Mouse (Mus musculus) retina, adult 2 months (tissue): ENCODE results near the gene Med31.

ENCODE experiments used
- DNase-seq: peaks from one replicate; pipeline ENCODE4 v3.0.0-alpha.2; 2012; ENCODE audit warnings: low read depth, low spot score

Med31 gene

DNA sequence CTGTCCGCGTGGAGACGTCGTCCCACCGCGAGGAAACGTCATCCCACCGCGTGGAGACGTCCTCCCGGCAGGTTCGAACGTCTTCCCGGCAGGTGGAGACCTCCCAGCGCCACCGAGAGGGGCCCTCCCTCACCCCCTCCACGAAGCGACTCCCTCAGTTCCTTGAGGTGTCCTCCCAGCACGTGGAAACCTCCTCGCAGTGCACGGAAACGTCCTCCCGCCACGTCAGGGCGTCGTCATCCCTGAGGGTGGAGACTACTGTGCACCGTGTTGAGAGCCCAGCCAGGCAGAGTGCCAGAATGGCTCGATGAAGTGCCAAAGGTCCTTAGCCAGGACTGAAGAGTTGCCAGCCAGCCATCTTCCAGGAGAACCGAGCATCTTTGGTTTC lies at the start of gene Med31:
Gene Med31 (minus strand): TSS at position 183 of the 388 bp plus-strand sequence.
- peak; percentile 30 for DNase-seq

DNA sequence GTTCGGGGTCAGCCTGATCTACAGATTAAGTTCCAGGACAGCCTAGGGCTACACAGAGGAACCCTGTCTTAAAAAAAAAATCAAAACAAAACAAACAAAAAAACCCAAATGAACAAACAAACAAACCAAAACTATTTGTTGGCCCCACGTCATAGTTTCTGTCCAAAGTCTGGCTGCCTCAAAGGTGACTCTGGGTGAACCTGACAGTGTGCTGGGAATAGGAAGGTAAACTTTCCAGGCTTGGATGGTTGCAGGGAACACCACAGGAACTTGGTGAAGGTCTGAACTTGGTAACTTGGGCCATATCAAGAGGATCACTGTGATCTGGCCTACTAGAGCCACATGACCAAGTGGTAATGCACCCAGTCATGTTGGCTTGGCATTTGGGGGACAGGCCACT lies 41.0 kb upstream of the Med31 start:
- DNase-seq = no peak

- no peak for DNase-seq
Measured at GRCm38 (mm10) chr11:72255629-72256028, 40.2 kb upstream of the Med31 start.

- no peak for DNase-seq
Measured at GRCm38 (mm10) chr11:72245196-72245753, 29.9 kb upstream of the Med31 start.

DNA sequence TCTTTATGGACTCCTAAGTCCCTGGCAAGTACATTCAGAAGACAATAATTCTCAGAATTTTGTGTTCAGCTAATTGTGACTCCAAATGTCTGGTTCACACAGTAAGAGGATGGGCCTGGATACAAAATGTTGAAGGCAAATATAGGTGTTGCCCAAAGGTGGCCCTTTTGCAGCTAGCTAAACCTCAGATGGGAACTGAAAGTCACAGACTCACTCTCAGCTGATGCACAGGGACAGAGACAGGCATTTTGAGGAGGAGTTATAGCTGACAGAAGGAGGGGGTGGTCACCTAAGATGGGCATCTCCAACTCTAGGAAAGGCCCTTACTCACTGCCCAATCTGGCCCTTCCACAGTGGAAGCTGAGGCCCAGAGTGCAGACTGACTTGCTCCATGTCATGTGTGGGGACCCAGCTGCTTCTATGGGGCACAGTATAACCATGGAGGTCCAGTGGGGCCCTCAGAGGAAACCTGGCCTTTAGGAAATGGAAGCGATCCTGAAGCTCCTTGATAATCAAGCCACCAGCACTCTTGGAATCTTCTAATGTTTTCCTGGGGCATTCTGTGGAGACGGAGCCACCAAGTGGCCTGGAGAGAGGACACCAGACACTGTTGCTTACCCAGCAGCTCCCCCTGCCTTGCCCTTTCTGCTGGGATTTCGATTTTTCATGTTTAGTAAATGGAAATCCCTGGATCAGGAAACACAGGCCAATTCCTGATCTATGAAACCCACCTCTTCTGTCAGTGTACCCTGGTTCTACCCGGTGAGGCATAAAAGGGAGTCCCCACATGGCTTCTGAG lies 24.9 kb upstream of the Med31 start:
- no peak for DNase-seq

- no peak for DNase-seq
Measured at GRCm38 (mm10) chr11:72234013-72234412, 18.6 kb upstream of the Med31 start.

DNA sequence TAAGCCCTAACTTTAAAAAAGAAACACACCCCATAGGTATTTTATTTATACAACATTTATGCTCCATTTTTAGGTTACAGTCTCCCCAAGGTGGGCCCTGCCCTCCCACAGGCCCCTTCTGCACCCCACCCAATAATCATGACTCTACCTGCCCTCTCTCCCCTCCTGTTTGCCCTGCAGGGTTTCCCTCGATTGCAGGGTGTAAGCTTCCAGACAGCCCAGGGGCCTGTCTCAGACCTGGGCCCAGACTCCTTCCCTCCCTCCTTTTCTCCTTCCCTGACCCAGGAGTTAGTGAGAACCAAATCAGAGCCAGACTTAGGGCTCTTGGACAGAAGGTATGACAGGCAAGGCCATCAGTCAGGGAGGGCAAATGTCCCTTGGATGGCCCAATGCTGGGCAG lies 17.6 kb upstream of the Med31 start:
- no peak for DNase-seq

DNA sequence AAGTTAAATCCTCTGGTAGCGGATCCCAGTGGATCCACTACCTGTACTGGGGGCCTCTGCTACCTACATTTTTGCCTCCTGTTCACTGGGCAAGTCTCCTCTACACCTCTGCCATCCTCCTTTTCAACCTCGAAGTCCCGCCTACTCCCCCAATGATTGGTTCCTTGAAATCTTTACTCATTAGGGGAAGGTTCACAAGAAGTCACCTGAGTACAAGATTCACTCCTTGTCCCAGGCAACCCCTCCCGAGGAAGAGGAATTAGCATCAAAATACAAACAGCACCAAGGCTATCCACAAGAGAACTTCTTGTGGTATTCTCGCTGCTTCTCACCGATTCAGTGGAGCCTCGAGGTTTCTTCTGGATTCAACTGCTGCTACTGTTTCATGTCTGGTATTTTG lies 16.7 kb upstream of the Med31 start:
- DNase-seq = no peak

DNA sequence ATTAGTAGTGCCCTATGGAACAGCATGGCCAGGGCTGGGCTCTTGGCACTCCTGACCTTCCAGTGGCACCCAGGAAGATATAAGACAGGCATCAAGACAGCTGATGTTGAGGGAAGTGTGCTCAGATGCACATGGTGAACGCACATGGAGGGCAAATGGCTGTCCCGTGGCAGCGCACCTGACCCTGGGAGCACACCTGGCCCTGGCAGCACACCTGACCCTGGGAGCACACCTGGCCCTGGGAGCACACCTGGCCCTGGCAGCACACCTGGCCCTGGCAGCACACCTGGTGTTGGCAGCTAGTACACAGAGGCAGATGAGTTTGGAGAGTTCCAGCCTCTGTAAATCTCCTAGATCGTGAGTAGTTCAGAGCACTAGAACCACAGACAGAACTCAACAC lies 13.1 kb upstream of the Med31 start:
- no peak for DNase-seq

GRCm38 (mm10) chr11:72226901-72227300 lies 11.5 kb upstream of the Med31 start:
- DNase-seq = no peak

DNA sequence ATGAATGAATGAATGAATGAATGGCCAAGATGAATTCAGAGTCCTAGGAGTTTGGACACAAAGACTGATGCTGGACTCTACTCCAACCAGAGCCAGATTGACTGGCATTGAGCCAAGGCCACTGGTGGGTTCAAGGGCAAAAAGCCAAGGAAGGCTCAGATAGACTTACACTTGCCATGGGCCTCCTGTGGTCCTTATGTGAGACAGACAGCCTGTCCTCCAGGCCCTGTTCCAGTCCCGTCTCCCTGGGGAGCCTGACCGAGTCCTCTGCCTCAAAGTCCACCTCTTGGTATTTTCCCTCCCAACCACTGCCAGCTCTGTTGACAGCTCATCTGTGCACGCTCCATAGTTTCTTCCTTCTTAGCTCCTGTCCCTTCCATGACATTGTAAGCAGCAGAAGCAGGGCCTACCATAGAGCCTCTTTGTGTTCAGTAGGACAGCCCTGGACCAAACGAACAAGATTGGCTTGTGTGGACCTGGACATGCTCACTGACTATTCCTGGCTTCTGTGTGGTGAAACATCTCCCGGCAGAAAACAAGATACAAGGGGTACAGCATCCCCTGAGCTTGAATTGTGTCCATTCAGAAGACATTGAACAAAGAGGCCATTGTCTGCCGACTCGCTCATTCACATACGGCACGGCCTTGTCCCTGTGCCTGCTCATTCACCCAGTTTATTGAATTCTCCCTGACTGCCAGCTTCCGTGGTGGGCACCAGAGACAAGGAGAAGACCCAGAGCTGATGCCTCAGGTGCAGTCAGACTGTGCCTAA lies 10.8 kb upstream of the Med31 start:
- no peak for DNase-seq

DNA sequence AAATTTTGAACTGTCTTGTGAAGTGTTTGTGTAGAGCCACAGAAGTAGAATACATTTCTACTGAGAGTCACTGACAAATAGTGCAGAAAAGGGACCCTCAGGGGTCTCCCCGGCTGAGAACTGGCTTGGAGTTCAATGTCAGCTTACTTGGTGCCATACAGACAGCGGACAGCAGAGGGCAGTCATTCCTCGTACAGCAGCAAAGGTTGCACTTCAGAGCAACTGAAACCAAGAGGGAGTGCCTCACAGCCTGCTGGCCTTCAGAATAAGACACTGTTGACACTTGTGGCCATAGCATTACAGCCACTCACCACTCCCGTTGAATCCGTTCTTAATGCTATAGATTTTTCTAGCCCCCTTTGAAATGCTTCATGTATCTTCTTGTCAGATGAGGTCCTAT lies 9.5 kb upstream of the Med31 start:
- DNase-seq = peak; percentile 45

DNA sequence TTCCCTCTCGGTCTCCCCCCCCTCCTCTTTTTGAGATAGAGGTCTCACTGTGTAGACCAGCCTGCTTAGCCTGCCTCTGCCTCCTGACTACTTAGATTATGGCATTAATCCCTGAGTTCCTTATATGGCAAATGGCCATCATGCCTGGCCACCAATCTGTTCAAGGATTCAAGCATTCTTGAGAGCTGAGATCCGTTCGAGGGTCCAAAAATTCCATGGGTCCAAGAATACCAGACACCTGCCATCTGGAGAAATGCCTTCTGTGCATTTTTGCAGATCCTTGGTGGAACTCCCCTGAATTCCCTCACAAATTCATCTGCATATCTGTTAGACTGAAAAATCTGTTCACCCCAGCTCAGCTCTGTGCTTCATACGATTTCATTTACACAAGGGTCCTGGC lies 8.0 kb upstream of the Med31 start:
- no peak for DNase-seq

DNA sequence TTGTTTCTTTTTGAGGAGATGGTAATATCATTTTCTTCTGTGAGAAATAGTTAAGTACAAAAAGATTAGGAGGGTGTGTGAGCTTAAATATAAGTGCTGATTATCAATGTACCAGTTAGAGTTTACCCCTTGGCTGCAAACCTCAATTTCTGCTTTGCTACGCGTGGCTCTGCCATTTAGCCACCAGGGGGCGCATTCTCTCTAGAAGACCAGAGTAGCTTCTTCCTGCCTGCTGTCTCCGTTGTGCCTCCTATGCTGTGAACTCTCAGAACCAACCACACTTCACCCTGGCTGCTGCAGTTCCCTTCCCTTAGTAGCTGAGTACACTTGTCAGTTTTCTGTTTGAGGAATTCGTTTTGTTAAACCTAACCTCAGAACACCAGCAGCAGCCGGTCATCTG lies 5.9 kb upstream of the Med31 start:
- peak; percentile 52 for DNase-seq

DNA sequence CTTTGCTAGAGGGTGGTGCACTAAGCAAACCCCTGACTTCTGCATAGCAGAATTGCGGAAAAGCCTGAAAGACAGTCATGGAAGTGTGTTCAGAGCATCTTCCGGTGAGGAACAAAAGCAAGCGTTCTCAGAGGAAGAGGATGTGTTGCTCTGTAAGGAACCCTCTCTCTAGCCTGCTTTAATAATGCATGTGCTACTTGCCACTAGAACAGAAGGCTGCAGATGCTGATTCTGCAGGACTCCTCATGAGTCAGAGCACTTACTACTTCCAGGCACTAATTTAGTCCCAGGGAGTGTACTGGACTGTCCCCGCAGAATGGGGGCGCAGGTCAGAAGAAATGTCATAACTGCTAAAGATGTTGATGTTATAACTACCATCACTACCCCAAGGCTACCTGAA lies 1.7 kb upstream of the Med31 start:
- no peak for DNase-seq

DNA sequence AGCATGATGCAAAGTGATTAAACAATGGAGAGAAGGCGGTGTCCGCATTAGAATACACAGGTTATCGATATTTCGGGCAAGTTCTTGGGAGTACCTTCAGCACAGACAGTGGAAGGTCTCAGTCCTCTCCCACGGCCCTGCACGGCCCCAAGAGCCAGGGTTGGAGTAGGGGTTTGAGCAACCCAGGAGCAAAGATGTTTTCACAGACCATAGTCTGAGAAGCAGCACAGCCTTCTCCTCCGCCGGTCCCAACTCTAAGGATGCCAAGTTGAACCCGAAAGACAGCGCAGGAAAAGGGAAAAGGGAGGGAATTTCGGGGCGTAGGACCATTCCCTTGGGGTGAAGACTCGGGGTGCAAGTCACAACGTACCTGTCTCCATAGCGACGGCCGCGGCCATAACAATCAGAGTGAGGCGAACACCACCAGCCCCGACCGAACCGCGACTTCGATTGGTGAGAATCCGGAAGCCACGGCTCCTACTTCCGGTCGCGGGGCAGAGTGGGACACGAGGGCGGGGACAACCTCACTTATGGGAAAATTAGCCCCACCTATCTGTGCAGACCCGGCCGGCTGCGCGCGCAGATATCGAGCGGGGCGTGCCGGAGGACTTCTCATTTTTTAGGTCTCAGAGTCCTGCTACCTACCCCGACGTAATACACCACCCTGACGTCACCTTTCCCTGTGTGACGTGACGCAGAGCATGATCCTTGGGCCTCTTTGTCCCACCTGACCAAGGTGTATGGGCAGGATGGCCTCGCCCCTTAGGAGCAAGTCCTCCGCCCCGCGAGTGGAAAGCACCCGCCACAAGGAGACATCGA lies 592 bp downstream of the Med31 start:
- peak; percentile 81 for DNase-seq

- no peak for DNase-seq
Measured at GRCm38 (mm10) chr11:72207834-72208377, 7.5 kb downstream of the Med31 start.

DNA sequence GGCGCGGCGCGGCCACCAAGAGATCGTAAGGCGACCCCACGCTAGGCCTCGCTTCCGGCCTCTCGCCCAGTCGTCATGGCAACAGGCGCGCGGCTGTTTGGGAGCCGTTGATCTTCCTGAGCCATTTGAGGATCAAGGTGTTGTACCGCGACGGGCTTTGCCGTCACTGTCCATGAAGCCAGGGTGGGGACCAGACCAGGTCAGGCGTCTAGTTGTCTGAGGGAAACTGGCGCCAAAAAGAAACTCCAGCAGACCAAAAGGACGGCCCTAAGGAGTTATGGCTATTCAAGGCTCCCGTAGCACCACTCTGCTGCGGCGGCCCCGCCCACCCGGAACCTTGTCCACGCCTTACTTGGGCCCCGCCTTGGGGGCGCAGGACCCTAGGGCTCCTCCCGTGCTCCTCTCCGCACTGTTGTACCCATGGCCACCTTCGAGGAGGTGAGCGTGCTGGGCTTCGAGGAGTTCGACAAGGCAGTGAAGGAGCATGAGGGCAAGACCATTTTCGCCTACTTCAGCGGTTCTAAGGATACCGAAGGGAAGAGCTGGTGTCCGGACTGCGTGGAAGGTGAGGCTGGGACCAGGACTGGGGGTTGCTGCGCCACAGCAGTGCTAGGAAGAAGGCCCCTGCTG lies 8.1 kb downstream of the Med31 start, which contains the start of the genes 4933427D14Rik and Txndc17:
Gene 4933427D14Rik (minus strand): TSS at position 256 of the 630 bp plus-strand sequence.
Gene Txndc17 (plus strand): TSS at position 344 of the 630 bp plus-strand sequence.
- peak; percentile 57 for DNase-seq

- no peak for DNase-seq
Measured at GRCm38 (mm10) chr11:72206341-72207203, 8.8 kb downstream of the Med31 start, which contains the start of gene Gm43951. Gene Gm43951, minus strand, starts transcription at chr11:72206840.

DNA sequence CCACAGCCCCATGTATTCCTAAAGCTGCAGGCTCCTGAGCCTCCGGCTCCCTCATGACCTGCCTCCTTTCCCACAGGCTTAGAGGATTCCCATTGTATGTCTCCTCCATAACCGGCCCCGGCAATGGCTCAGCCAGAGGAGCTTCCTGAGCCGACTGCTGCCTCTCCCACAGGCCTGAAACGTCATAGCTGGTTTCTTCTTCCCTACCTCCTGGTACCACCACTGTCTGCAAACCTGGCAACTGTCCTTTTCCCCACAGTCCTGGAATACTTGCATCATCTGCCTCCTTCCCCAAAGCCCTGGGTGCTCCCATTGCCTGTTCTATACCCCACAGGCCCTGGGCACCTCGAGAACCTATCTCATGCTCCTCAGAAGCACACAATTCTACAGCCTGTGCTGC lies 10.1 kb downstream of the Med31 start:
- no peak for DNase-seq
